Mouse (Mus musculus): ENCODE results near the gene Fam173b. TPM values are rescaled to one million over a fixed set of nuclear protein-coding genes. Genes with fewer than 3 reads are reported as not detected.
A peak's percentile ranks its signal among the peaks of the same experiment; 100 is the strongest.

Gene Fam173b
- polyA plus RNA-seq, 1 experiment from 2014 or later, result 9.8 TPM

DNA sequence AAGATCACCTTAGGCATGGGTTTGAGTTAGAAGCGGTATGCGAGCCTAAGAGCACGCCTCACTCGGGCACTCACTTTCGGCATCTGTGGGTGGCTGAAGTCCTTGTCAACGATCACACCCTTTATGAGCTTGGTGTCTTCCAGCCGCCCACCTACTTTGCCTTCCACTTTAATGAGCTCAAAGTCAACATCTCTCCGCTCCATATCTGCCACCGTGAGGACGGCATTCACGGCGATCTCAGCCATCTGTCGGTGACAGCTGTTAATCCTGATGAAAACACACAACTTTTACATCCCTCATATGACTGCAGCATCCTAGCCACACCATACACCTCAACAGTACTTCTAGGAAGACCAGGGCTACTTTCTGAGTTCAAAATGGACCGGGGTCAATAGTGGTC is 7.4 kb upstream of the Fam173b start:
- Histone ChIP-seq H3K4me2 (replicated peaks; ENCODE audit: low read depth) (no peak overlapping the region), H3K9ac (ENCODE audit: low read depth, low read length) (no peak overlapping the region)
- 72% methylated on average over 14 of the region's 14 CpGs for WGBS

DNA sequence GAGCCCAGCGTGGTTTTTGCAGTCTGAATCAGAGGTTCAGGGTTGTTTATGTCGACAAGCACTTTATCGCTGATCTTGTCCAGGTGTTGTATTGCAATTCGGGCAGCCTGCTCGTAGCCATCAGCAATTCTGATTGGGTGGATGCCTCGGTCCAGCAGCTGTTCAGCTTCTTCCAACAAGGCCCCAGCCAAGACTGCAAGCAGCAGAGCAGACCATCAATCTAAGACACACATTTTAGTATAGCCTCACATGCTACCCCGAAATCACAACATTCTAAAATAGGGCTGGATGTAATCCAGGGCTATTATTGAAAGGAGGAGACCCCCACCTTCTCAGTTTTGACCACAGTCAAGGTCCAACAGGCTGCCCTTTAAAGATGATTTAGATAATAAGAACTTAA is 6.0 kb upstream of the Fam173b start:
- no peak overlapping the region for H3K9ac ChIP-seq (ENCODE audit: low read depth, low read length)
- no peak for TF ChIP-seq CTCF (IDR thresholded peaks at IDR 0.05; ENCODE audit: low read depth)
- H3K36me3 ChIP-seq (ENCODE audit: control insufficient read depth, insufficient read depth), result peaks cover 61% of the 10 kb centered on the region
- 68% methylated on average over 7 of the region's 7 CpGs for WGBS
- H3K27me3 ChIP-seq (replicated peaks; ENCODE audit: control insufficient read depth, insufficient read depth, low read length), result no peaks in the 10 kb centered on the region
- no peak overlapping the region for H3K4me2 ChIP-seq (replicated peaks; ENCODE audit: low read depth)
- H3K9me3 ChIP-seq (ENCODE audit: control insufficient read depth), result no peaks in the 10 kb centered on the region
- no peak overlapping the region for H3K27ac ChIP-seq (ENCODE audit: low read depth, low read length)
- no peak for ATAC-seq
- H3K4me3 ChIP-seq (ENCODE audit: low read depth, low read length), result no peak overlapping the region
- H3K4me1 ChIP-seq (replicated peaks; ENCODE audit: control insufficient read depth, insufficient read depth, low read length), result peaks cover 10% of the 10 kb centered on the region; the same call in 1 of the 2 replicates

More for the DNA sequence above, 7.4 kb upstream of the Fam173b start:
- Histone ChIP-seq H3K36me3 (ENCODE audit: control insufficient read depth, insufficient read depth) (peaks cover 73% of the 10 kb centered on the region), H3K27me3 (replicated peaks; ENCODE audit: control insufficient read depth, insufficient read depth, low read length) (no peaks in the 10 kb centered on the region), H3K9me3 (ENCODE audit: control insufficient read depth) (no peaks in the 10 kb centered on the region), H3K4me3 (ENCODE audit: low read depth, low read length) (no peak overlapping the region), H3K27ac (ENCODE audit: low read depth, low read length) (no peak overlapping the region), H3K4me1 (replicated peaks; ENCODE audit: control insufficient read depth, insufficient read depth, low read length) (0 out of 2 replicates have a peak, but pooled peaks cover 2% of the 10 kb centered on the region)
- TF ChIP-seq CTCF (IDR thresholded peaks at IDR 0.05; ENCODE audit: low read depth), result no peak
- ATAC-seq, result no peak

- TF ChIP-seq CTCF (IDR thresholded peaks at IDR 0.05; ENCODE audit: low read depth), result no peak
- Histone ChIP-seq H3K4me2 (replicated peaks; ENCODE audit: low read depth) (peak overlapping the region; percentile 96), H3K9ac (ENCODE audit: low read depth, low read length) (no peak overlapping the region), H3K4me3 (ENCODE audit: low read depth, low read length) (no peak overlapping the region), H3K9me3 (ENCODE audit: control insufficient read depth) (no peaks in the 10 kb centered on the region), H3K36me3 (ENCODE audit: control insufficient read depth, insufficient read depth) (peaks cover 19% of the 10 kb centered on the region), H3K4me1 (replicated peaks; ENCODE audit: control insufficient read depth, insufficient read depth, low read length) (peaks cover 12% of the 10 kb centered on the region; the same call in 1 of the 2 replicates), H3K27ac (ENCODE audit: low read depth, low read length) (no peak overlapping the region), H3K27me3 (replicated peaks; ENCODE audit: control insufficient read depth, insufficient read depth, low read length) (no peaks in the 10 kb centered on the region)
- 51% methylated on average over 4 of the region's 4 CpGs for WGBS
- no peak for ATAC-seq
Observed at GRCm38 (mm10) chr15:31599834-31600233, 1.8 kb upstream of the Fam173b start.

GRCm38 (mm10) chr15:31601279-31601645 is 390 bp upstream of the Fam173b start:
- peak; percentile 81 for ATAC-seq
- H3K4me2 ChIP-seq (replicated peaks; ENCODE audit: low read depth), result peak overlapping the region; percentile 96
- peaks cover 12% of the 10 kb centered on the region; the same call in 1 of the 2 replicates for H3K4me1 ChIP-seq (replicated peaks; ENCODE audit: control insufficient read depth, insufficient read depth, low read length)
- peak overlapping the region; percentile 63 for H3K27ac ChIP-seq (ENCODE audit: low read depth, low read length)
- H3K9ac ChIP-seq (ENCODE audit: low read depth, low read length), result peak overlapping the region; percentile 87
- H3K4me3 ChIP-seq (ENCODE audit: low read depth, low read length), result peak overlapping the region; percentile 81
- no peaks in the 10 kb centered on the region for H3K9me3 ChIP-seq (ENCODE audit: control insufficient read depth)
- no peak for TF ChIP-seq CTCF (IDR thresholded peaks at IDR 0.05; ENCODE audit: low read depth)
- H3K36me3 ChIP-seq (ENCODE audit: control insufficient read depth, insufficient read depth), result peaks cover 10% of the 10 kb centered on the region
- under 1% methylated on average over 32 of the region's 33 CpGs for WGBS
- no peaks in the 10 kb centered on the region for H3K27me3 ChIP-seq (replicated peaks; ENCODE audit: control insufficient read depth, insufficient read depth, low read length)

DNA sequence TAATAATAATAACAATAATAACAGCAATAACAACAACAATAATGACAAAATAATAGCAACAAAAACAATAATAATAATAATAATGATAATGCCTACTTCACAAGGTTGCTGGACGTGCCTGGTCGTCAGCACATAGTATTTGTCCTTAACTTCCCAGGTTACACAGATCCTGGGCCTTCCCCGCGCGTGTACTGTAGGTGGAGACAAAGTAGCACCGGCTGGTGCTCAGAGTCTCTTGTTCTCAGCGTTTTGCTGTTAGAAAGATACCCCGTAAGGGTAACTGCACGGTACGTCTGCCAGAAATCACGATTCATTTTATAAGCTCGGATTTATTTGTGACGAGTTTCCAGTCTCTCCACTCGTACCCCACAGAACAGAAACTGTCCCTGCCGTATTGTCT is 774 bp downstream of the Fam173b start:
- H3K4me3 ChIP-seq (ENCODE audit: low read depth, low read length), result peak overlapping the region; percentile 81
- no peaks in the 10 kb centered on the region for H3K9me3 ChIP-seq (ENCODE audit: control insufficient read depth)
- under 1% methylated on average over 15 of the region's 15 CpGs for WGBS
- H3K4me1 ChIP-seq (replicated peaks; ENCODE audit: control insufficient read depth, insufficient read depth, low read length), result peaks cover 12% of the 10 kb centered on the region; the same call in 1 of the 2 replicates
- peak overlapping the region; percentile 85; the same call in 1 of the 2 replicates for H3K27ac ChIP-seq (ENCODE audit: low read depth, low read length)
- peaks cover 5% of the 10 kb centered on the region for H3K36me3 ChIP-seq (ENCODE audit: control insufficient read depth, insufficient read depth)
- peak; percentile 42 for ATAC-seq
- H3K4me2 ChIP-seq (replicated peaks; ENCODE audit: low read depth), result peak overlapping the region; percentile 96
- H3K27me3 ChIP-seq (replicated peaks; ENCODE audit: control insufficient read depth, insufficient read depth, low read length), result no peaks in the 10 kb centered on the region
- H3K9ac ChIP-seq (ENCODE audit: low read depth, low read length), result peak overlapping the region; percentile 87
- peak; percentile 76 for TF ChIP-seq CTCF (IDR thresholded peaks at IDR 0.05; ENCODE audit: low read depth)

GRCm38 (mm10) chr15:31603113-31603512 is 1.5 kb downstream of the Fam173b start:
- H3K9ac ChIP-seq (ENCODE audit: low read depth, low read length), result no peak overlapping the region

More at GRCm38 (mm10) chr15:31603113-31603512, 1.5 kb downstream of the Fam173b start:
- WGBS, result 89% methylated on average over 13 of the region's 13 CpGs
- peak overlapping the region; percentile 96; the same call in 1 of the 2 replicates for H3K4me2 ChIP-seq (replicated peaks; ENCODE audit: low read depth)
- ATAC-seq, result no peak
- no peak overlapping the region for H3K27ac ChIP-seq (ENCODE audit: low read depth, low read length)
- H3K4me1 ChIP-seq (replicated peaks; ENCODE audit: control insufficient read depth, insufficient read depth, low read length), result peaks cover 12% of the 10 kb centered on the region; the same call in 1 of the 2 replicates
- H3K27me3 ChIP-seq (replicated peaks; ENCODE audit: control insufficient read depth, insufficient read depth, low read length), result no peaks in the 10 kb centered on the region
- H3K9me3 ChIP-seq (ENCODE audit: control insufficient read depth), result no peaks in the 10 kb centered on the region
- H3K4me3 ChIP-seq (ENCODE audit: low read depth, low read length), result no peak overlapping the region
- no peaks in the 10 kb centered on the region for H3K36me3 ChIP-seq (ENCODE audit: control insufficient read depth, insufficient read depth)
- no peak for TF ChIP-seq CTCF (IDR thresholded peaks at IDR 0.05; ENCODE audit: low read depth)

Measured in intestine, postnatal 0 days (tissue).